In the genomic region with DNA sequence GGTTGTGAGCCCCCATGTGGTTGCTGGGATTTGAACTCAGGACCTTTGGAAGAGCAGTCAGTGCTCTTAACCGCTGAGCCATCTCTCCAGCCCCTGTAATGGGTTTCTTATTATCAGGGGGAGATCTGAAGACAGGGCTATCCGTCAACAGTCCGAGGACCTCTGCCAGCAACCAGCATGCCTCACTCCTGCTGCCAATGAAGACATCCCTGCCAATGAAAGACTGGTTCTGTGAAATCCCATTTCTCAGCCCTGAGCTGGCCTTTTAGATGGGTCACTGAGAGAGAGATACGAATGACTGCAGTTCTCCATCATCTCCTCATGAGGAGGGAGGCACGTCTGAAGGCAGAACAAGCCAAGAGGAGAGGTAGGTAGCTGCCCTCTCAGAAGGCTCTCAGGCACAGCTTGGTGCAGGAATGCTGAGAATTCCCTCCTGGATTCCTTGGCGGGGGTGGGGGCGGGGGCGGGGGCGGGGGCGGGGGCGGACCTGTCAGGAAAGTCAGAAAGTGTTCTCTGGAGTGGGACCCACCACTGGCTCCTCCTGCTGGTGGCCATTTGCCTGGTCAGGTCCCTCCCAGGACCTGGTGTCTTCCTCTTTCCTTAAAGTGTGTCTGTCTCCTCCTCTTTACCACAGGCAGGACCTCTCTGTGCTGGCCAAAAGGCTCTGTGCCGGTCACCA, we compare ENCODE assay signal across 10 mouse cellular contexts. TPM values are rescaled to one million over a fixed set of nuclear protein-coding genes. Genes with fewer than 3 reads are reported as not detected.
DNase-seq lines count a peak whose midpoint lies in the region; ATAC-seq and TF ChIP-seq lines count a peak whose summit lies in the region.
"Had no signal": no experiment of that assay in that cellular context is flagged by ENCODE, and none has a peak within 500 bp of the region (broad histone marks: within the 10 kb centered on the region; RNA-seq: fewer than 3 reads in every experiment).

No protein-coding gene starts in this region.

- no peak for TF ChIP-seq RAD21 in MEL (IDR thresholded peaks at IDR 0.05; ENCODE audit: low read depth, low read length)

- no peaks in the 10 kb centered on the region for H3K27me3 ChIP-seq in heart, embryonic 11.5 days (ENCODE audit: control insufficient read depth, insufficient read depth, low read length)
- H3K27me3 ChIP-seq in MEL (ENCODE audit: control insufficient read depth in 1 of 2, insufficient read depth in 2 of 2, low read length in 2 of 2) = no peaks in the 10 kb centered on the region
- H3K27me3 ChIP-seq in intestine, postnatal 0 days (replicated peaks; ENCODE audit: control insufficient read depth, insufficient read depth, low read length) = no peaks in the 10 kb centered on the region
- H3K27me3 ChIP-seq: embryonic facial prominence, embryonic 13.5 days; Patski had no signal

- peak; percentile 52; the same call in 1 of the 2 replicates for ATAC-seq in heart, embryonic 11.5 days (replicated peaks; ENCODE audit: insufficient number of reproducible peaks, low FRiP score, low TSS enrichment)
- ATAC-seq in intestine, postnatal 0 days = no peak
- ATAC-seq: Patski had no signal

- no peaks in the 10 kb centered on the region for H3K36me3 ChIP-seq in heart, embryonic 11.5 days (ENCODE audit: control insufficient read depth, insufficient read depth, low read length)
- peaks cover 0 to 7% of the 10 kb centered on the region in 2 experiments; a peak in 2 of 4 replicates for H3K36me3 ChIP-seq in MEL (ENCODE audit: control insufficient read depth in 1 of 2, insufficient read depth in 2 of 2, low read length in 2 of 2)
- no peaks in the 10 kb centered on the region for H3K36me3 ChIP-seq in intestine, postnatal 0 days (ENCODE audit: control insufficient read depth, insufficient read depth)
- H3K36me3 ChIP-seq: embryonic facial prominence, embryonic 13.5 days had no signal

- H3K27ac ChIP-seq in heart, embryonic 11.5 days (ENCODE audit: low read depth, low read length) = peak overlapping the region; percentile 50; the same call in 1 of the 2 replicates
- no peak overlapping the region for H3K27ac ChIP-seq in MEL (ENCODE audit: control insufficient read depth, low read depth, low read length)
- no peak overlapping the region for H3K27ac ChIP-seq in intestine, postnatal 0 days (ENCODE audit: low read depth, low read length)
- H3K27ac ChIP-seq: embryonic facial prominence, embryonic 13.5 days had no signal

- TF ChIP-seq POLR2A in MEL (IDR thresholded peaks at IDR 0.05; ENCODE audit: control insufficient read depth in 1 of 2, insufficient read depth in 1 of 2, low read depth in 1 of 2, low read length in 2 of 2, poor library complexity in 1 of 2) = no peak

- H3K4me2 ChIP-seq in heart, embryonic 11.5 days = no peak overlapping the region
- no peak overlapping the region for H3K4me2 ChIP-seq in intestine, postnatal 0 days (replicated peaks; ENCODE audit: low read depth)
- H3K4me2 ChIP-seq: embryonic facial prominence, embryonic 13.5 days had no signal

- no peak overlapping the region for H3K9ac ChIP-seq in heart, embryonic 11.5 days (ENCODE audit: low read depth, low read length)
- H3K9ac ChIP-seq in MEL (ENCODE audit: control insufficient read depth, low read depth, low read length, poor library complexity, severe bottlenecking) = no peak overlapping the region
- H3K9ac ChIP-seq in intestine, postnatal 0 days (ENCODE audit: low read depth, low read length) = no peak overlapping the region
- H3K9ac ChIP-seq: embryonic facial prominence, embryonic 13.5 days had no signal

- H3K4me1 ChIP-seq in heart, embryonic 11.5 days (ENCODE audit: control insufficient read depth, insufficient read depth, low read length) = peaks cover 17% of the 10 kb centered on the region; the same call in 1 of the 2 replicates
- peaks cover 0 to 15% of the 10 kb centered on the region in 2 experiments; a peak in 2 of 4 replicates for H3K4me1 ChIP-seq in MEL (ENCODE audit: control insufficient read depth in 1 of 2, insufficient read depth in 2 of 2, low read length in 2 of 2)
- H3K4me1 ChIP-seq in intestine, postnatal 0 days (replicated peaks; ENCODE audit: control insufficient read depth, insufficient read depth, low read length) = no peaks in the 10 kb centered on the region

- 11% methylated on average over 12 of the region's 12 CpGs for WGBS in heart, embryonic 11.5 days (ENCODE audit: insufficient replicate concordance)
- WGBS in intestine, postnatal 0 days = 26% methylated on average over 10 of the region's 12 CpGs

- TF ChIP-seq CTCF in MEL (IDR thresholded peaks at IDR 0.05 in 2 of 3, conservative IDR thresholded peaks at IDR 0.05 in 1 of 3; ENCODE audit: control insufficient read depth in 1 of 3, insufficient read depth in 1 of 3, low read depth in 2 of 3, low read length in 3 of 3, poor library complexity in 1 of 3, severe bottlenecking in 1 of 3) = peak in 2 of 3 experiments; percentile 10 to 25; a peak in 2 of 6 replicates
- peak; percentile 45 for TF ChIP-seq CTCF in intestine, postnatal 0 days (IDR thresholded peaks at IDR 0.05; ENCODE audit: low read depth)

- H3K9me3 ChIP-seq in heart, embryonic 11.5 days (replicated peaks; ENCODE audit: control insufficient read depth, low read length) = no peaks in the 10 kb centered on the region
- no peaks in the 10 kb centered on the region for H3K9me3 ChIP-seq in MEL (replicated peaks; ENCODE audit: insufficient read depth, low read length)
- H3K9me3 ChIP-seq in intestine, postnatal 0 days (ENCODE audit: control insufficient read depth) = no peaks in the 10 kb centered on the region
- H3K9me3 ChIP-seq: embryonic facial prominence, embryonic 13.5 days had no signal

- DNase-seq in heart, adult 9 months (ENCODE audit: low spot score in 2 of 2) = no peak
- DNase-seq in MEL (ENCODE audit: low read depth, low spot score) = peak; percentile 9
- DNase-seq in lung, postnatal 14 days = peak; percentile 46
- DNase-seq in thymus, postnatal 25 days = no peak
- DNase-seq in right cerebral cortex, postnatal 10 days (ENCODE audit: low spot score in 2 of 2) = no peak
- DNase-seq in ovary, postnatal 10 days (ENCODE audit: low spot score) = no peak

- H3K79me2 ChIP-seq in MEL (ENCODE audit: control insufficient read depth, insufficient read depth, low read length, poor library complexity) = peaks cover 19% of the 10 kb centered on the region; the same call in 1 of the 2 replicates

- no peak overlapping the region for H3K4me3 ChIP-seq in heart, embryonic 11.5 days (ENCODE audit: low read depth, low read length)
- no peak overlapping the region for H3K4me3 ChIP-seq in MEL (ENCODE audit: control insufficient read depth in 1 of 2, insufficient read depth in 1 of 2, low read depth in 2 of 2, low read length in 2 of 2)
- no peak overlapping the region for H3K4me3 ChIP-seq in intestine, postnatal 0 days (ENCODE audit: low read depth, low read length)
- H3K4me3 ChIP-seq: embryonic facial prominence, embryonic 13.5 days had no signal

- TF ChIP-seq EP300 in MEL (IDR thresholded peaks at IDR 0.05; ENCODE audit: low read depth in 1 of 2, low read length in 2 of 2) = no peak

TF ChIP-seq in MEL, 35 proteins besides CTCF, POLR2A, EP300 and RAD21:
- no peak for TF ChIP-seq TBP (IDR thresholded peaks at IDR 0.05; ENCODE audit: low read depth, low read length)
- no peak for TF ChIP-seq TCF12 (IDR thresholded peaks at IDR 0.05; ENCODE audit: low read depth, low read length)
- no peak for TF ChIP-seq E2F4 (IDR thresholded peaks at IDR 0.05; ENCODE audit: borderline replicate concordance, low read depth, low read length)
- TF ChIP-seq POLR2AphosphoS5 (IDR thresholded peaks at IDR 0.05; ENCODE audit: borderline replicate concordance, low read depth, low read length) = no peak
- no peak for TF ChIP-seq GATA1 (IDR thresholded peaks at IDR 0.05; ENCODE audit: low read depth, low read length)
- no peak for TF ChIP-seq CHD2 (IDR thresholded peaks at IDR 0.05; ENCODE audit: low read length)
- TF ChIP-seq POLR2AphosphoS2 (IDR thresholded peaks at IDR 0.05; ENCODE audit: low read length) = no peak

RNA-seq across cellular contexts. Expression of a gene that starts 7.7 kb away (rescaled TPM):
- 17.4 and 19.4 TPM in 2 replicates for polyA plus RNA-seq in heart, embryonic 11.5 days (2014; fragmentation: Nextera tagmentation; extraction: Ambion mirVana)
- total RNA-seq in MEL (2012; rRNA removed) = 144 and 155 TPM in 2 replicates
- polyA plus RNA-seq in MEL (2012; ENCODE audit: insufficient read depth in 1 of 2, insufficient read length in 2 of 2, low read depth in 1 of 2, low replicate concordance in 2 of 2, missing spikeins in 1 of 2) = 100 to 1,000 TPM in 1 of 2 experiments, 10 to 100 TPM in 1; 35.1 to 223 TPM
- polyA plus RNA-seq in intestine, postnatal 0 days (2015; fragmentation: Nextera tagmentation; extraction: Ambion mirVana) = 4.4 and 7.3 TPM in 2 replicates

RNA-seq across cellular contexts. Expression of a gene that starts 9.0 kb away (rescaled TPM):
- polyA plus RNA-seq in heart, embryonic 11.5 days (2014; fragmentation: Nextera tagmentation; extraction: Ambion mirVana) = 29.5 and 30.4 TPM in 2 replicates
- 64.3 and 74.6 TPM in 2 replicates for total RNA-seq in MEL (2012; rRNA removed)
- polyA plus RNA-seq in MEL (2012; ENCODE audit: insufficient read depth in 1 of 2, insufficient read length in 2 of 2, low read depth in 1 of 2, low replicate concordance in 2 of 2, missing spikeins in 1 of 2) = 10 to 100 TPM in 1 of 2 experiments, not detected in 1; 84.5 TPM
- 13.3 and 14.0 TPM in 2 replicates for polyA plus RNA-seq in intestine, postnatal 0 days (2015; fragmentation: Nextera tagmentation; extraction: Ambion mirVana)

RNA-seq across cellular contexts. Expression of a gene that starts 17.9 kb away (rescaled TPM):
- polyA plus RNA-seq in heart, embryonic 11.5 days (2014; fragmentation: Nextera tagmentation; extraction: Ambion mirVana) = 250 and 262 TPM in 2 replicates
- total RNA-seq in MEL (2012; rRNA removed) = 239 and 243 TPM in 2 replicates
- polyA plus RNA-seq in MEL (2012; ENCODE audit: insufficient read depth in 1 of 2, insufficient read length in 2 of 2, low read depth in 1 of 2, low replicate concordance in 2 of 2, missing spikeins in 1 of 2) = 100 to 1,000 TPM in 1 of 2 experiments, not detected in 1; 287 TPM
- 676 and 681 TPM in 2 replicates for polyA plus RNA-seq in intestine, postnatal 0 days (2015; fragmentation: Nextera tagmentation; extraction: Ambion mirVana)

RNA-seq across cellular contexts. Expression of a gene that starts 52.5 kb away (rescaled TPM):
- 11.4 and 12.3 TPM in 2 replicates for polyA plus RNA-seq in heart, embryonic 11.5 days (2014; fragmentation: Nextera tagmentation; extraction: Ambion mirVana)
- total RNA-seq in MEL (2012; rRNA removed) = 1.7 and 2.1 TPM in 2 replicates
- polyA plus RNA-seq in MEL (2012; ENCODE audit: insufficient read depth in 1 of 2, insufficient read length in 2 of 2, low read depth in 1 of 2, low replicate concordance in 2 of 2, missing spikeins in 1 of 2) = 1 to 10 TPM in 1 of 2 experiments, not detected in 1; 3.0 TPM
- 58.1 and 59.0 TPM in 2 replicates for polyA plus RNA-seq in intestine, postnatal 0 days (2015; fragmentation: Nextera tagmentation; extraction: Ambion mirVana)

RNA-seq across cellular contexts. Expression of a gene that starts 52.6 kb away (rescaled TPM):
- polyA plus RNA-seq in heart, embryonic 11.5 days (2014; fragmentation: Nextera tagmentation; extraction: Ambion mirVana) = 49.8 and 60.0 TPM in 2 replicates
- total RNA-seq in MEL (2012; rRNA removed) = 21.6 and 21.7 TPM in 2 replicates
- polyA plus RNA-seq in MEL (2012; ENCODE audit: insufficient read depth in 1 of 2, insufficient read length in 2 of 2, low read depth in 1 of 2, low replicate concordance in 2 of 2, missing spikeins in 1 of 2) = 10 to 100 TPM in 1 of 2 experiments, not detected in 1; 15.1 TPM
- 136 and 144 TPM in 2 replicates for polyA plus RNA-seq in intestine, postnatal 0 days (2015; fragmentation: Nextera tagmentation; extraction: Ambion mirVana)

Comparison
In these comparisons a context has a peak if more than half of its experiments do, and no peak if none do; other contexts are left out.
1. DNase-seq: peak in MEL (single experiment) and lung, postnatal 14 days (single experiment); none in heart, adult 9 months (0 of 2), thymus, postnatal 25 days (single experiment), right cerebral cortex, postnatal 10 days (0 of 2) and ovary, postnatal 10 days (single experiment).